Mouse (Mus musculus): ENCODE data around the gene Ifrd2. TPM values are rescaled to one million over a fixed set of nuclear protein-coding genes. Genes with fewer than 3 reads are reported as not detected.

Ifrd2 gene
- polyA plus RNA-seq, 1 experiment from 2014 or later, result 23.3 TPM

Other genes starting within 250 kb of the Ifrd2 start
- 14.2 and 15.5 TPM in 2 replicates for gene Hemk1, start 249.3 kb upstream of the Ifrd2 start, polyA plus RNA-seq (2016; fragmentation: Nextera tagmentation; extraction: Ambion mirVana)
- gene 6430571L13Rik, start 247.0 kb upstream of the Ifrd2 start, polyA plus RNA-seq (2016; fragmentation: Nextera tagmentation; extraction: Ambion mirVana), result 4.1 and 4.8 TPM in 2 replicates
- 5.4 and 5.8 TPM in 2 replicates for gene Cacna2d2, start 188.0 kb upstream of the Ifrd2 start, polyA plus RNA-seq (2016; fragmentation: Nextera tagmentation; extraction: Ambion mirVana)
- gene Tmem115, start 53.7 kb upstream of the Ifrd2 start, polyA plus RNA-seq (2016; fragmentation: Nextera tagmentation; extraction: Ambion mirVana), result 46.7 and 48.4 TPM in 2 replicates
- gene Cyb561d2, start 45.4 kb upstream of the Ifrd2 start, polyA plus RNA-seq (2016; fragmentation: Nextera tagmentation; extraction: Ambion mirVana), result 24.2 and 25.4 TPM in 2 replicates
- 52.6 and 55.2 TPM in 2 replicates for gene Nprl2, start 45.4 kb upstream of the Ifrd2 start, polyA plus RNA-seq (2016; fragmentation: Nextera tagmentation; extraction: Ambion mirVana)
- gene Zmynd10, start 40.3 kb upstream of the Ifrd2 start, polyA plus RNA-seq (2016; fragmentation: Nextera tagmentation; extraction: Ambion mirVana), result 0.51 and 0.82 TPM in 2 replicates
- 37.6 and 37.7 TPM in 2 replicates for gene Rassf1, start 36.1 kb upstream of the Ifrd2 start, polyA plus RNA-seq (2016; fragmentation: Nextera tagmentation; extraction: Ambion mirVana)
- gene Tusc2, start 24.4 kb upstream of the Ifrd2 start, polyA plus RNA-seq (2016; fragmentation: Nextera tagmentation; extraction: Ambion mirVana), result 93.3 and 93.9 TPM in 2 replicates
- 93.6 and 97.0 TPM in 2 replicates for gene Hyal2, start 19.7 kb upstream of the Ifrd2 start, polyA plus RNA-seq (2016; fragmentation: Nextera tagmentation; extraction: Ambion mirVana)
- 7.2 and 7.5 TPM in 2 replicates for gene Hyal1, start 10.7 kb upstream of the Ifrd2 start, polyA plus RNA-seq (2016; fragmentation: Nextera tagmentation; extraction: Ambion mirVana)
- 12.6 and 15.8 TPM in 2 replicates for gene Naa80, start 8.8 kb upstream of the Ifrd2 start, polyA plus RNA-seq (2016; fragmentation: Nextera tagmentation; extraction: Ambion mirVana)
- 0.84 and 1.5 TPM in 2 replicates for gene Hyal3, start 6.8 kb upstream of the Ifrd2 start, polyA plus RNA-seq (2016; fragmentation: Nextera tagmentation; extraction: Ambion mirVana)
- 4.7 and 4.8 TPM in 2 replicates for gene Sema3b, start 21.6 kb downstream of the Ifrd2 start, polyA plus RNA-seq (2016; fragmentation: Nextera tagmentation; extraction: Ambion mirVana)
- gene Gnai2, start 47.7 kb downstream of the Ifrd2 start, polyA plus RNA-seq (2016; fragmentation: Nextera tagmentation; extraction: Ambion mirVana), result 465 and 488 TPM in 2 replicates
- 12.8 and 14.1 TPM in 2 replicates for gene Slc38a3, start 81.9 kb downstream of the Ifrd2 start, polyA plus RNA-seq (2016; fragmentation: Nextera tagmentation; extraction: Ambion mirVana)
- gene Gnat1, start 92.1 kb downstream of the Ifrd2 start, polyA plus RNA-seq (2016; fragmentation: Nextera tagmentation; extraction: Ambion mirVana), result 1.3 and 2.3 TPM in 2 replicates
- 21.4 and 21.5 TPM in 2 replicates for gene Sema3f, start 122.8 kb downstream of the Ifrd2 start, polyA plus RNA-seq (2016; fragmentation: Nextera tagmentation; extraction: Ambion mirVana)
- gene Rbm5, start 183.4 kb downstream of the Ifrd2 start, polyA plus RNA-seq (2016; fragmentation: Nextera tagmentation; extraction: Ambion mirVana), result 231 and 241 TPM in 2 replicates

All from neural tube, embryonic 12.5 days (tissue).